Mouse (Mus musculus) ZHBTc4 (cell line): ENCODE data around the gene Gm29133.

ENCODE experiments used
- DNase-seq: peaks from one replicate; pipeline ENCODE4 v3.0.0-alpha.2; 2011; ENCODE audit warnings: low read depth, low spot score

Gm29133 gene

GRCm38 (mm10) chr3:75747897-75748296 is at the start of gene Gm29133:
Gene Gm29133 (plus strand): TSS chr3:75748197.
- DNase-seq, result no peak

DNA sequence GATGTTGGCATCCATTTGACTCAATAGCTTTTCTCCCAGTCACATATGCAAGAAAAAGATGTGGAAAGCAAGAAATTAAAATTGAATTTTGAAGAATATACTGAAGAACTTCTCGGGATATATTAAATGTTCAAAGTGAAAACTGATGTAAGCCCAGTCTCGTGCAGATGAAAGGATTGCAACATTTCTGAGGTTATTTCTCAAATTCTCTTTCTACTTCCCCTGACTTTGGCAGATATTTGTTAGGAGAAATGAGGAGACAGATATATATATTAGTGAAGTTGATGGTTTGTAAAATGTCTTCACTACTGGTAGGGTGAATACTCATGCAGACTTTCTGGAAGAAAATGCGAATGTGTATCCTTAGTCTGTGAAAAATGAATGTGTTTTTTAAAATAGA is 48.9 kb upstream of the Gm29133 start:
- no peak for DNase-seq

DNA sequence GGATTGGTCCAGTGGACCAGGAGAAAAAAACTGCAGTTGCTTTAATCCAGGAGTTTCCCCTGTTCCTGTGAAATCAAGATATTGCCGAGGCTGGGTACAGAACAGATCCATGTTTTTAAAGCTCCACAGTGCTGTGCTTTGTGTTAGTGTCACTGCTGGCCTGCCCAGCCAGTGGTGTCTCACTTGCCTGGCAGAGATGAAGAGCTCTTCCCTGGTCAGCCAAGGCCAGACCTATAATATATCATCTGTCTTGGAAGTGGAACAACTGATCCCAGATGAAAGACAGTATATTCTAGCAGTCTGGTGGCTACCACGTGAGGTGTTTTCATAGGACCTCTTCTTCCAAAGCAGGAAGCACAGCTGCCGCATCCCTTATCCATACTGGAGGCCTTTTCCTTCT is 46.7 kb upstream of the Gm29133 start:
- DNase-seq, result no peak

DNA sequence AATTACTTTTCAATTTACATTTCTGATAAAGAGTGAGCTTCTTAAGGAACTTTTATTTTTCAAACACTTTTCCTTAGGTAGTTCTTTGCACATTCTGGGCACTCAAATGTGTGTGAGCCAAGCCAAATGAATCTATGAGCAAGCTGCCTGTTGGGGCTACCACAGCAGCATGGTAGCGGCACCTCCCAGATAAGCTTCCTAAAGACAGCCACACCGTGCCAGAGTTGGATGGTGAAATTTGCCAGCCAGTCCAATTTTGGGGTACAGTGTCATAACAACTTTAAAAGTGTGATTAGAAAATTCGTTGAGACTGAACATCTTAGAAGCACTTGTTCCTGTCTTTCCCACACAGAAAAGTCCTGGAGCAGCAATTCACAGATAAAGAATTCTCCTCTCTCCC is 41.5 kb upstream of the Gm29133 start:
- no peak for DNase-seq

GRCm38 (mm10) chr3:75713678-75714295 is 34.2 kb upstream of the Gm29133 start:
- DNase-seq, result no peak

DNA sequence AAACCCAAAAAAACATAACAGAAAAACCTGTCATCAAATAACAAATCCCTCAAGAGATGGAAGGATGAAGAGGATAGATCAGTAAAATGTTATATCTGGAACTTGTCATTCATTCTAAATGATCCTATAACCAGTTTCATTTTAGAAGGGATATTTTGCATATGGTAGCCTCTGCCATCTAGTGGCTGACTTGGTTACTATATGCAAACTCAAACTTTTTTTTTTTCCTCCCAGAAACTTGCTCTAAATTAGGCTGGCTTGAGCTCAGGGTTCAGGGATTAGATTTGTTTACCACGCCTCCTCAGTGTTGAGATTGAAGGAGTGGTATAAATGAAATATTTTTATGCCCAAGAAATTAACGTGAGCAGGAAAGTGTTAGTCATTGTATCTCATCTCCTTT is 27.3 kb upstream of the Gm29133 start:
- peak; percentile 44 for DNase-seq

GRCm38 (mm10) chr3:75730982-75731600 is 16.9 kb upstream of the Gm29133 start:
- DNase-seq, result no peak

DNA sequence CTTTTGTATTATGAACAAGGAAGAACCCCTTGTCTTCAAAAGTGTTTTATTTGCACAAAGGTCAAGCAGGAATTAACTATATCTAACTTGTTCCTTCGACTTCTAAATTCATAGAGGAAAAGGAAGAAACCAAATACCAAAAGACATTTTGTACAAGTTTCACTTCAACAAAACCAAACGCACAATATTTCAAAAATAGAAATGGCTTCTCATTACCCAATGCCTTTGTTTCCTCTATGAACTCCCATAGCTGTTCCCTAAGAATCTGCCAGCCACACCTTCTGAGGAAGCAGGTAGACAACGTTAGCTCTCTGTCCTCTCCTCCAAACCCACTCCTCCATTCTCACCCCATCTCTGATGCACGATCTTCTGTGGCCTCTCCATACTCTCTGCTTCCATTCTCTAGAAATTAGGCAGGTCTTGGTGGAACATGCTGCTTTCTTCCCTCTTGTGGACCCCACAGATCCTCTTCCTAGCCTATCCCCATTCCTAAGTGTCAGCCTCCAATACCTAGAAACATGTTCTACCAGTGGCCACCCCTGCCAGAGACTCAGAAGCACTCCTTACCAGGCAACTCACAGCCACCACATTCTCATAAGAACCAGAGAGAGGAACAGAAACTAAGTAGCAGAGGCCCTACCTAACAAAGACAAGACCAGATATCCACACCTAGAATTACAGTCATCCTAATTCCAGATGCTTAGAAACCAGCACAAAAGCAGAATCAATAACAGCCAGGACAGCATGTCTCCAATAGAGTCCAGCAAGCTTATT is 4.1 kb upstream of the Gm29133 start:
- no peak for DNase-seq

DNA sequence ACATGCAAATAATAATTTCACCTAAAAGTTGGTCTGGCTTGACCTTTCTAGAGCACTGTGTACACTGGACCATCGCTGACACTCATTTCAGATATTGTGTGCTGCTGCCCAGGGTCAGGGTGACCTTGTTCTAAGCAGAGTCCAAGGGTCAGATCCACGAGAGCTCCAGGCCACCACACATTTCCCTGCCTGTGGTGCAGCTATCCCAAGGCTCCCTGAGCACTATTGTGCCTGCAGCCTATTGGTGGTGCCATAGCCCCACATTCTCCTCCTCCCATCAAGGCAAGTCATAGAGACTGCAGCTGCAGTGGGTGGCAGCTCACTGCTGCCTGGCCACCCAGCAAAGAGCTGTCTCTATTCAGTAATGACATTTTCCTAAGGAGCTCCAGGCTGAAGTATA is 2.7 kb upstream of the Gm29133 start:
- no peak for DNase-seq

DNA sequence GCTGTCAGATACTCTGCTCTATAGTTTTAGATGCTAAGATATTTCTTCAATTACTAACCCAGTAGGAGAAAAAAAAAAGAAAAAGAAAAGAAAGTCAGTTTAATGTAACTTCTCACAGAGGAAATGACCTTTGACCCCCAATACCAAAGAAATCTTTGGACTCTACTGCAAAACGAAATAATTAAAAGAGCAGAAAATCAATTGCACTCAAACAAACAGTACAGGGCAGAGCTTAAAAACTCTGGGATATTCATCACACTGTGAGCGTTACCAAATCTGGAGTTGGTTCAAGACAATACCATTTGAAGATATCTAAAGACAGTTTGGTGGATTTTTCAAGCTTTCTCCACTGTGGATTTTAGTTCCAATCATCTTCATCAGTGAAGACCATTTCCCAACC is 15.4 kb downstream of the Gm29133 start:
- DNase-seq, result no peak

GRCm38 (mm10) chr3:75774253-75774652 is 26.3 kb downstream of the Gm29133 start:
- no peak for DNase-seq

DNA sequence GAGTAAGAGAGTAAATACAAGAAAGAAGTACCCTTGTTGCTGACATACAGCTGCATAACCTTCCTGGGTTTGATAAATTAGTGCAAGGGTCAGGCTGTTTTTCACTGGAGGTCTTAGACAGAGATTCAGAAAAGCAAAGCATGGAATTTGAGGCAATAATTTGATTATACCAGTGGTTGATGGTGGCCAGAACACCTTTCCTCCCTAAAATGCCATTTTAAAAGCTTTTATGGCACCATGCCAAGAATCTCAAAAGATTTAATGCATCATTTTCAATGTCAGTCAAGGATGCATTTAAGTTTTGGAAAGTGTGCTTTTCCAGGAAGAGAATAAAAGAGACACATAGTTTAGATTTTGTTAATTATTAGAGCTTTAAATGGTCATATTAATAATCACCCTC is 60.0 kb downstream of the Gm29133 start:
- no peak for DNase-seq

- no peak for DNase-seq
Observed at GRCm38 (mm10) chr3:75823934-75824333, 75.9 kb downstream of the Gm29133 start.

- DNase-seq, result no peak
Observed at GRCm38 (mm10) chr3:75824458-75824857, 76.5 kb downstream of the Gm29133 start.

- no peak for DNase-seq
Observed at GRCm38 (mm10) chr3:75834827-75835226, 86.8 kb downstream of the Gm29133 start.

DNA sequence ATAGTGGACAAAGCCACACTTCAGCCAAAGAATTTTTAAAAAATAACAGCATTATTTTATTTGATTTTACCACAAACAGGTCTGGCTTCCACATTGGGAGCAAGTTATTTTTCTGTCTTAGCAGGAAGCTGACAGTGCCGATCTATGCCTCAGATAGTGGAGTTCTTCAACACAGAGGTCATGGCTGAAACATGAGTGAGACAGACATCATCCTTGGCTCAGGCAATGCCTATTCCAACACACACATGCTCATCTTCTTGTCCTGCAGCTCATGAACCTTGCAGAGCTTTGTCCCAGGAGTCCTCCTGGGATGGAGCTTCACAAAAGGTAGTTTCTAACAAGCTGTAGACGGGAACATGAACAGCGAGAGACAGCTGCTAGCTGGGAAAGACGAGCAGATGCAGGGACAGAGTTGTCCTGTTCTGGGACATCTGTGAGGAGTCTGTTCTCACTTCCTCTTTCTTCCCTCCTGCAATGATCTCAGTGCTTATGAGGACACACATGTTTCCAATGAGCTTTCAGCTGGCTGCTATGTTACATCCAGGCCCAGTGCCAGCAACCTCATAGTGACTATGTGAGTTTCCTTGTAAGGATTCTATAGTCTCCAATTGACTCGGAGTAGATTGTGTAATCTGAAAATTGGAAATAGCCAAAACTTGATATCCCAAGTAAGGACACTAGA is 87.4 kb downstream of the Gm29133 start:
- no peak for DNase-seq
